Mouse (Mus musculus) MEL (cell line): Measurements from ENCODE around the gene Ndrg3. TPM values are rescaled to one million over a fixed set of nuclear protein-coding genes. Genes with fewer than 3 reads are reported as not detected.

Experiments
- DNase-seq: peaks from one replicate; pipeline ENCODE4 v3.0.0; 2011; ENCODE audit warnings: low read depth, low spot score
- H3K27ac ChIP-seq: 2 replicates; pipeline ENCODE4 v1.5.1; 2012; ENCODE audit warnings: low read depth, mild to moderate bottlenecking, control low read depth, low read length, moderate library complexity; ENCODE audit not compliant: control insufficient read depth
- H3K27me3 ChIP-seq, 2 experiments: fragments of 150-350 bp in 1 of 2; sonication (generic) in 1 of 2; 2 replicates each; pipeline ENCODE4 v1.6.1; 2012; ENCODE audit warnings: low read length in 2 of 2, mild to moderate bottlenecking in 2 of 2, improper control_type of control experiment in 1 of 2, moderate library complexity in 1 of 2; ENCODE audit not compliant: insufficient read depth in 2 of 2, control insufficient read depth in 1 of 2
- H3K36me3 ChIP-seq, 2 experiments: 2 replicates each; pipeline ENCODE4 v1.6.1; 2012 to 2014; ENCODE audit warnings: low read length in 2 of 2, improper control_type of control experiment in 1 of 2, inconsistent platforms in 1 of 2, mild to moderate bottlenecking in 1 of 2; ENCODE audit not compliant: insufficient read depth in 2 of 2, control insufficient read depth in 1 of 2
- H3K4me1 ChIP-seq, 2 experiments: fragments of 150-350 bp in 1 of 2; sonication (generic) in 1 of 2; 2 replicates each; pipeline ENCODE4 v1.6.1; 2012; ENCODE audit warnings: low read length in 2 of 2, improper control_type of control experiment in 1 of 2, mild to moderate bottlenecking in 1 of 2; ENCODE audit not compliant: insufficient read depth in 2 of 2, control insufficient read depth in 1 of 2
- H3K4me3 ChIP-seq, 2 experiments: fragments of 150-350 bp in 1 of 2; sonication (generic) in 1 of 2; 2 replicates each; pipeline ENCODE4 v1.5.1; 2012; ENCODE audit warnings: low read depth in 2 of 2, low read length in 2 of 2, mild to moderate bottlenecking in 2 of 2, moderate library complexity in 2 of 2, control low read depth in 1 of 2, improper control_type of control experiment in 1 of 2; ENCODE audit not compliant: control insufficient read depth in 1 of 2, insufficient read depth in 1 of 2
- H3K79me2 ChIP-seq: 2 replicates; pipeline ENCODE4 v1.6.1; 2012; ENCODE audit warnings: mild to moderate bottlenecking, low read length, moderate library complexity; ENCODE audit not compliant: control insufficient read depth, poor library complexity, insufficient read depth
- H3K9ac ChIP-seq: 2 replicates; pipeline ENCODE4 v1.6.1; 2012; ENCODE audit warnings: low read depth, mild to moderate bottlenecking, control low read depth, low read length, moderate library complexity; ENCODE audit not compliant: control insufficient read depth, poor library complexity, severe bottlenecking
- H3K9me3 ChIP-seq: fragments of 150-350 bp; sonication (generic); replicated peaks from 2 replicates; pipeline ENCODE4 v1.6.1; 2012; ENCODE audit warnings: mild to moderate bottlenecking, low read length, improper control_type of control experiment, moderate library complexity; ENCODE audit not compliant: insufficient read depth
- BHLHE40 ChIP-seq: IDR thresholded peaks from 2 replicates; pipeline ENCODE4 v1.6.1; 2012; ENCODE audit warnings: low read depth, mild to moderate bottlenecking, inconsistent platforms, low read length, improper control_type of control experiment, borderline replicate concordance
- CHD2 ChIP-seq: IDR thresholded peaks from 2 replicates; pipeline ENCODE4 v1.6.1; 2011; ENCODE audit warnings: low read length, improper control_type of control experiment
- CTCF ChIP-seq, 3 experiments: IDR thresholded peaks in 2 of 3; conservative IDR thresholded peaks in 1 of 3; 2 replicates each; pipeline ENCODE4 v1.5.1; 2011 to 2012; ENCODE audit warnings: low read length in 3 of 3, low read depth in 2 of 3, mild to moderate bottlenecking in 2 of 3, improper control_type of control experiment in 1 of 3, inconsistent platforms in 1 of 3, mixed read lengths in 1 of 3, moderate library complexity in 1 of 3; ENCODE audit not compliant: control insufficient read depth in 1 of 3, insufficient read depth in 1 of 3, poor library complexity in 1 of 3, severe bottlenecking in 1 of 3
- ELF1 ChIP-seq: IDR thresholded peaks from 2 replicates; pipeline ENCODE4 v1.6.1; 2014; ENCODE audit warnings: low read depth, mild to moderate bottlenecking, inconsistent platforms, low read length, improper control_type of control experiment, moderate library complexity
- EP300 ChIP-seq, 2 experiments: IDR thresholded peaks; 2 replicates each; pipeline ENCODE4 v1.6.1; 2011; ENCODE audit warnings: improper control_type of control experiment in 2 of 2, low read length in 2 of 2, low read depth in 1 of 2, mild to moderate bottlenecking in 1 of 2
- ETS1 ChIP-seq: IDR thresholded peaks from 2 replicates; pipeline ENCODE4 v1.6.1; 2012; ENCODE audit warnings: low read depth, mild to moderate bottlenecking, inconsistent platforms, low read length, improper control_type of control experiment, moderate library complexity
- GABPA ChIP-seq: IDR thresholded peaks from 2 replicates; pipeline ENCODE4 v1.6.1; 2012; ENCODE audit warnings: low read depth, mild to moderate bottlenecking, inconsistent platforms, low read length, improper control_type of control experiment, moderate library complexity
- GATA1 ChIP-seq: IDR thresholded peaks from 2 replicates; pipeline ENCODE4 v1.6.1; 2011; ENCODE audit warnings: low read depth, low read length, improper control_type of control experiment
- HCFC1 ChIP-seq: IDR thresholded peaks from 2 replicates; pipeline ENCODE4 v1.6.1; 2012; ENCODE audit warnings: low read depth, mild to moderate bottlenecking, inconsistent platforms, low read length, improper control_type of control experiment, moderate library complexity
- JUND ChIP-seq: IDR thresholded peaks from 2 replicates; pipeline ENCODE4 v1.6.1; 2011; ENCODE audit warnings: low read depth, mild to moderate bottlenecking, improper control_type of control experiment, low read length
- KAT2A ChIP-seq: conservative IDR thresholded peaks from 2 replicates; pipeline ENCODE4 v1.6.1; 2012; ENCODE audit warnings: low read depth, low read length, improper control_type of control experiment, inconsistent platforms
- MAFK ChIP-seq: IDR thresholded peaks from 2 replicates; pipeline ENCODE4 v1.6.1; 2011; ENCODE audit warnings: low read depth, mild to moderate bottlenecking, low read length, improper control_type of control experiment, borderline replicate concordance
- MAX ChIP-seq: IDR thresholded peaks from 2 replicates; pipeline ENCODE4 v1.6.1; 2011; ENCODE audit warnings: low read length, improper control_type of control experiment
- MAZ ChIP-seq: IDR thresholded peaks from 2 replicates; pipeline ENCODE4 v1.6.1; 2012; ENCODE audit warnings: low read depth, mild to moderate bottlenecking, inconsistent platforms, low read length, improper control_type of control experiment
- MEF2A ChIP-seq: IDR thresholded peaks from 2 replicates; pipeline ENCODE4 v1.6.1; 2014; ENCODE audit warnings: low read depth, mild to moderate bottlenecking, inconsistent platforms, low read length, improper control_type of control experiment; ENCODE audit not compliant: poor library complexity, insufficient replicate concordance, severe bottlenecking; ENCODE audit errors: extremely low read depth
- MXI1 ChIP-seq: IDR thresholded peaks from 2 replicates; pipeline ENCODE4 v1.6.1; 2011; ENCODE audit warnings: mild to moderate bottlenecking, low read depth, low read length, improper control_type of control experiment
- MYB ChIP-seq: IDR thresholded peaks from 2 replicates; pipeline ENCODE4 v1.6.1; 2011; ENCODE audit warnings: mild to moderate bottlenecking, low read depth, low read length, improper control_type of control experiment
- MYC ChIP-seq: IDR thresholded peaks from 2 replicates; pipeline ENCODE4 v1.6.1; 2011; ENCODE audit warnings: low read depth, mild to moderate bottlenecking, low read length, improper control_type of control experiment, moderate library complexity
- NELFE ChIP-seq: IDR thresholded peaks from 2 replicates; pipeline ENCODE4 v1.6.1; 2011; ENCODE audit warnings: low read depth, low read length, improper control_type of control experiment
- NRF1 ChIP-seq: IDR thresholded peaks from 2 replicates; pipeline ENCODE4 v1.6.1; 2014; ENCODE audit warnings: low read depth, mild to moderate bottlenecking, inconsistent platforms, low read length, improper control_type of control experiment, moderate library complexity; ENCODE audit not compliant: poor library complexity, insufficient read depth, severe bottlenecking
- POLR2A ChIP-seq, 2 experiments: IDR thresholded peaks; 2 replicates each; pipeline ENCODE4 v1.6.1; 2011 to 2012; ENCODE audit warnings: low read length in 2 of 2, mild to moderate bottlenecking in 2 of 2, control low read depth in 1 of 2, improper control_type of control experiment in 1 of 2, low read depth in 1 of 2, moderate library complexity in 1 of 2; ENCODE audit not compliant: control insufficient read depth in 1 of 2, insufficient read depth in 1 of 2, poor library complexity in 1 of 2
- POLR2AphosphoS2 ChIP-seq: IDR thresholded peaks from 2 replicates; pipeline ENCODE4 v1.6.1; 2011; ENCODE audit warnings: low read length, improper control_type of control experiment
- POLR2AphosphoS5 ChIP-seq: IDR thresholded peaks from 2 replicates; pipeline ENCODE4 v1.6.1; 2012; ENCODE audit warnings: low read depth, borderline replicate concordance, mild to moderate bottlenecking, inconsistent platforms, low read length, moderate library complexity, mixed read lengths
- RAD21 ChIP-seq: IDR thresholded peaks from 2 replicates; pipeline ENCODE4 v1.6.1; 2011; ENCODE audit warnings: mild to moderate bottlenecking, low read depth, low read length, improper control_type of control experiment
- RCOR1 ChIP-seq: IDR thresholded peaks from 2 replicates; pipeline ENCODE4 v1.6.1; 2012; ENCODE audit warnings: low read depth, mild to moderate bottlenecking, inconsistent platforms, low read length, improper control_type of control experiment
- SIN3A ChIP-seq: IDR thresholded peaks from 2 replicates; pipeline ENCODE4 v1.6.1; 2012; ENCODE audit warnings: low read length, improper control_type of control experiment, inconsistent platforms
- SMC3 ChIP-seq: IDR thresholded peaks from 2 replicates; pipeline ENCODE4 v1.6.1; 2011; ENCODE audit warnings: low read depth, low read length, improper control_type of control experiment
- TBP ChIP-seq: IDR thresholded peaks from 2 replicates; pipeline ENCODE4 v1.8.0; 2011; ENCODE audit warnings: low read depth, low read length, improper control_type of control experiment
- TCF12 ChIP-seq: IDR thresholded peaks from 2 replicates; pipeline ENCODE4 v1.6.1; 2014; ENCODE audit warnings: low read depth, mild to moderate bottlenecking, inconsistent platforms, low read length, improper control_type of control experiment, moderate library complexity
- UBTF ChIP-seq: IDR thresholded peaks from 2 replicates; pipeline ENCODE4 v1.6.1; 2012; ENCODE audit warnings: low read depth, mild to moderate bottlenecking, inconsistent platforms, low read length, improper control_type of control experiment, moderate library complexity, borderline replicate concordance; ENCODE audit not compliant: insufficient read depth
- USF2 ChIP-seq, 2 experiments: IDR thresholded peaks; 2 replicates each; pipeline ENCODE4 v1.6.1; 2011 to 2012; ENCODE audit warnings: improper control_type of control experiment in 2 of 2, low read length in 2 of 2, borderline replicate concordance in 1 of 2, inconsistent platforms in 1 of 2, low read depth in 1 of 2, mild to moderate bottlenecking in 1 of 2; ENCODE audit not compliant: insufficient read depth in 1 of 2
- ZC3H11A ChIP-seq: IDR thresholded peaks from 2 replicates; pipeline ENCODE4 v1.6.1; 2012; ENCODE audit warnings: low read depth, mild to moderate bottlenecking, inconsistent platforms, low read length, improper control_type of control experiment
- ZKSCAN1 ChIP-seq: IDR thresholded peaks from 2 replicates; pipeline ENCODE4 v1.6.1; 2012; ENCODE audit warnings: low read depth, mild to moderate bottlenecking, inconsistent platforms, low read length, improper control_type of control experiment, moderate library complexity
- ZMIZ1 ChIP-seq: IDR thresholded peaks from 2 replicates; pipeline ENCODE4 v1.6.1; 2012; ENCODE audit warnings: low read depth, mild to moderate bottlenecking, inconsistent platforms, low read length, improper control_type of control experiment, moderate library complexity
- ZNF384 ChIP-seq: IDR thresholded peaks from 2 replicates; pipeline ENCODE4 v1.6.1; 2012; ENCODE audit warnings: low read depth, mild to moderate bottlenecking, inconsistent platforms, low read length, improper control_type of control experiment
- polyA plus RNA-seq, 2 experiments: library from polyadenylated mRNA; stranded (reverse) in 1 of 2; unstranded in 1 of 2; fragments of >175 nt in 1 of 2; fragments of >200 nt in 1 of 2; gene quantifications; 2 replicates each; pipeline versions ENCODE4 v1.2.1 to v1.2.4; 2012; ENCODE audit warnings: low replicate concordance in 2 of 2, low read depth in 1 of 2; ENCODE audit not compliant: insufficient read length in 2 of 2, insufficient read depth in 1 of 2, missing spikeins in 1 of 2
- total RNA-seq: library from RNA; depleted of rRNA; stranded (reverse); fragments of 300-350 nt; gene quantifications from 2 replicates; pipeline ENCODE4 v1.2.3, GENCODE M21; 2012; rRNA removed

The Ndrg3 gene
- 19.0 and 20.1 TPM in 2 replicates for total RNA-seq
- 10 to 100 TPM in 1 of 2 experiments, not detected in 1; 39.6 TPM for polyA plus RNA-seq

GRCm38 (mm10) chr2:156991470-156992319 is at the start of gene Ndrg3:
Ndrg3 (minus strand) TSS chr2:156992056.
- peak within 1 kb of the TSS; percentile 78 for H3K27ac ChIP-seq
- DNase-seq: peak; percentile 99
- H3K9me3 ChIP-seq: no peaks in the 10 kb centered on the region
- H3K79me2 ChIP-seq: peaks cover 9% of the 10 kb centered on the region
- H3K9ac ChIP-seq: peak within 1 kb of the TSS; percentile 86
- H3K4me1 ChIP-seq: no peaks in the 10 kb centered on the region; a peak in 1 of 4 replicates
- no peaks in the 10 kb centered on the region for H3K27me3 ChIP-seq
- peak within 1 kb of the TSS; percentile 80 to 82 for H3K4me3 ChIP-seq
- H3K36me3 ChIP-seq: peaks cover 7 to 10% of the 10 kb centered on the region in 2 experiments
- TF ChIP-seq EP300 (IDR thresholded peaks at IDR 0.05; ENCODE audit: low read depth in 1 of 2, low read length in 2 of 2) (no peak), MAZ (peak; percentile 81; the same call in 1 of the 2 replicates), JUND (no peak), POLR2A (IDR thresholded peaks at IDR 0.05; ENCODE audit: control insufficient read depth in 1 of 2, insufficient read depth in 1 of 2, low read depth in 1 of 2, low read length in 2 of 2, poor library complexity in 1 of 2) (peak; percentile 56 to 65; a peak in 3 of 4 replicates), NELFE (peak; percentile 53; the same call in 1 of the 2 replicates), CHD2 (no peak), HCFC1 (peak; percentile 97), ETS1 (no peak), MYC (no peak), MEF2A (no peak), GATA1 (no peak), MXI1 (peak; percentile 75; the same call in 1 of the 2 replicates), POLR2AphosphoS2 (no peak; the same call in 1 of the 2 replicates), NRF1 (peak; percentile 93), RAD21 (no peak), ZMIZ1 (no peak), UBTF (no peak), BHLHE40 (no peak), MAX (no peak), TCF12 (no peak), ZKSCAN1 (no peak), KAT2A (peak; percentile 76), CTCF (IDR thresholded peaks at IDR 0.05 in 2 of 3, conservative IDR thresholded peaks at IDR 0.05 in 1 of 3; ENCODE audit: control insufficient read depth in 1 of 3, insufficient read depth in 1 of 3, low read depth in 2 of 3, low read length in 3 of 3, poor library complexity in 1 of 3, severe bottlenecking in 1 of 3) (peak; percentile 24 to 53 (median 35); a peak in 5 of 6 replicates), MAFK (no peak), SMC3 (no peak), ELF1 (no peak; the same call in 1 of the 2 replicates), RCOR1 (peak; percentile 73), ZNF384 (no peak), TBP (peak; percentile 72), POLR2AphosphoS5 (no peak), USF2 (IDR thresholded peaks at IDR 0.05; ENCODE audit: borderline replicate concordance in 1 of 2, insufficient read depth in 1 of 2, low read depth in 1 of 2, low read length in 2 of 2) (no peak), MYB (no peak), GABPA (no peak), ZC3H11A (no peak), SIN3A (peak; percentile 68)
